Mouse (Mus musculus): ENCODE results near the gene Tada2a.

DNA sequence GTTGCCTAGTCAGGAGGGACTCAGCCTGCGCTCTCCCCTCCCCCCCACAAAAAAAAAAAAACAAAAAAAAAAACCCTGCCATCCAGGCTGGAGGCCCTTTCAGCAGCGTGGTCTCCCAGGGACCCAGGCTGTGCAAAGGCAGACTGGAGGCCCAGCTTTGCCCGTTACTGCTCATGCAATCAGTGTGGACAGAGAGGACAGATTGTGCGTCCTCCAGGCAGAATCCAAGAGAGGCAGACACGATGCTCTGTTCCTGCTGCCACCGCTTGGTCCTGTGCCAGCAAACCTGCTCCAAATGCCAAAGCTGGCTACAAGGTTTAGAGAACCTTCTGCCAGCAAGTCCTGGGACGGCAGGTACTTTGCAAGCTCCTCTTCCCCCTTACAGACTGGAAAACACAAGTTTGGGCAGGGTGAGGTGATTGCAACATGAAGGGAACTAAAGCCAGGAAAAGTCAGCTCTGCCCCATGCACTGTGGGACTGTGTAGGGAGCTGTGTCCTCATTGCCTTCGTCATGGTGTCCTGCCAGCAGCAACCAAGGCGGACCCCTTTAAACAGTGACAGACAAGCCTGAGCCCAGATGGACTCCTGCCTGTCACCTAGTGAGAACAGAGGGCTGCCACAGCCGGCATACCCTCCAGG lies 75.8 kb downstream of the Tada2a start:
- no peak for TF ChIP-seq POLR2A (IDR thresholded peaks at IDR 0.05; ENCODE audit: borderline replicate concordance, extremely low read depth, low read depth, low read length)
- TF ChIP-seq CTCF (IDR thresholded peaks at IDR 0.05; ENCODE audit: insufficient read depth, low read length): no peak
